Mouse (Mus musculus) right cerebral cortex, postnatal 14 days (tissue): ENCODE measurements at regions not wholly inside any gene's neighbourhood (a gene's known extent, or its start where the extent isn't known, plus 50 kb on each side); places are given as distances from the start of the nearest gene placed in this dataset.

Experiments used
- DNase-seq: peaks from one replicate; pipeline ENCODE4 v3.0.0; 2022

DNA sequence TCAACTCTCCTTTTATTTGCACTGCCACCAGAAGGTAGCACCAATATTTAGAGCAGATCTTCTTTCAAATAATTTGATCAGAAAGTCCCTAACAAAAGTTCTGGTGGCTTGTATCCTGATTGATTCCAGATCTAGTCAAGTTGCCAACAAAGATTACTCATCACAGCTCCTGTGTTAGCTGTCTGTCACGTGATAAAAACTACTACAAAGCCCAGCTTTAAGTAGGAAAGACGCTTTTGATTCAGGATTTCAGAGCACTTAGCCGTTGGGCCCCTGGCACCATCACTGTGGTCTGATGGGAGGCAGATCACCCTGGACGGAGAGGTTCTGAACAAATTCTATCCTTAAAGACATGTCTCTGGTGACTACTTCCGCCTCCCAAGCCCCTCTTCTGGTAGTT lies 241.6 kb upstream of the Il12b start:
- no peak for DNase-seq

DNA sequence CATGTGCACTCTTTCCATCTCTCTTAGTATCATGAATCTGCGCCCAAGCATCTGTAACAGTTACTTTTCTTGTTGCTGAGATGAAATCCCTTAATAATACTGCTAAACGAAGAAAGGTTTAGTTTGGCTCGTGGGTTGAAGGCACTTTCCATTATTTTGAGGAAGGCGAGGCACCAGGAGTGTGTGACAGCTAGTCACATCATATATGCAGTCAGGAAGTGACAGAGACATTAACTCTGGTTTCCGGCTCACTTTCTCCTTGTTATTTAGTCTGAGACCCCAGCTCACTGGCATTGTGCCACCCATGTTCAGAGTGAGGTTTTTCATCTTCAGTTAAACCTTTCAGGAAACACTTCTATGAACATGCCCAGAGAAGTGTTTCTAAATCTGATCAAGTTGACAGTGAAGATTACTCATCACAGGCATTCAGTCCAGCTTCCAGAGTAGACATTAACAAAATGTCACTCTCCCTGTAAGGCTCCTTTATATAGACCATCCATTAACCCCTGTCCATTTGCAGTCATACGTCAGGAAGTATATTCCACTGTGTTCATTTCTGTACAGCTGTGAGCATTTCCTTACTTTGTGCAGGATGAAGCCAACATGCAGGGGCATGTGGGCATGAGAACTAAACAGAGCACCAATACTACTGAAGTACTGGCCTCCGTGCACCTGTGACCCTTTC lies 238.0 kb upstream of the Il12b start:
- DNase-seq: no peak

GRCm38 (mm10) chr11:44163049-44163448 lies 236.8 kb upstream of the Il12b start:
- no peak for DNase-seq

DNA sequence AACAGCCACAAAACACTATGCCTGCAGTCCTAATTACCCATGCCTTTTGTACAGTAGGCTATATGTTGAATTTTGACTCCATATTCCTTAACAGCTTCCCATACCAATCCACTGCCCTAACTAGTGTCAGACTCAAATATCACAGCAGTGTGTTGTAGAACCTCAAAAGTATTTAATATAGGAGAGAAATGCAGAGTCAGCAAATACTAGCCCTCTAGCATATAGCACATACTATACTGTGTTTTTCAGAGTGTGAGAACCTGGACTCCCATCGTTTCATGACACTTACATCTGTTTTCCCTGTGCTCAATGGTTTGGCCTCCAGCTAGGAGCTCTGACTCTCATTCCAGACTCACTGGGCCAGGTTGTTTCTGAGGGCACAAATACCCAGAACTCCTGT lies 236.1 kb upstream of the Il12b start:
- DNase-seq: no peak

DNA sequence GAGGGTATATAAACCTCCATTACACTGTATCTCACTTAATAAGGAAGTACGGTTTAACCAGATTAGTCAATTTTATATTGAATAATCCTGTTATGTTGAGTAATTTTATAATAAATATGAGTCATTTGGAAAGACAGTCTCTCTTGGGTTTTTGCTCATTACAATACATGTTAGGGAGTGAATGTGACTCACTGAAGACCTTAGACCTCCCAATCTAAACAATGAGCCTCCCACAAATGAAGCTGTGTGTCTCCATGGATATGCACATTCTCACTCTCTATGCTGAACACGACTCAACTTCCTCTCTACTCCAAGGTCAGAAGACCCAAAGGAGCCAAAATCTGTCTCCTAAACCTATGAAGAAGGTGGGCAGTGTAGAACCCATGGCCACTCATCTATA lies 235.7 kb upstream of the Il12b start:
- DNase-seq: no peak

- no peak for DNase-seq
Measured at GRCm38 (mm10) chr11:44167724-44168500, 232.0 kb upstream of the Il12b start.

DNA sequence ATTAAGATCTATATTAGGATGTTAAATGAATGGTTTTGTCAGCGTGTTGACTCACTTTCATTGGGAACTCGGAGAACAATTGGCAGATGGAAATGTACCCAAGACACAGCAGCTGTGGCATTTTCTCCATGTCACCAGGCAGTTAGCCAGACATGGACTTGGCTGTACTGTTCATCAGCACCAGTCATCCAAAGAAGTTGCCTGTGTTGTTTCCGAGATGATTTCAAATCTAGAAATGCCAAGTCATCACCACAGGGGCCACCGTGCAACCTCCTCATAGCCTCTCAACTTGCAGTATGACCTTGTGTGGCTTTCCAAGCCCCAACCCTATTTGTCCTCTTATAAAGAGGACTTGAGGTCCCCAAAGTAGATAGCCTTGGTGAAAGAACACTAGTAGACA lies 227.4 kb upstream of the Il12b start:
- no peak for DNase-seq

- DNase-seq: no peak
Measured at GRCm38 (mm10) chr11:44173196-44173595, 226.7 kb upstream of the Il12b start.

DNA sequence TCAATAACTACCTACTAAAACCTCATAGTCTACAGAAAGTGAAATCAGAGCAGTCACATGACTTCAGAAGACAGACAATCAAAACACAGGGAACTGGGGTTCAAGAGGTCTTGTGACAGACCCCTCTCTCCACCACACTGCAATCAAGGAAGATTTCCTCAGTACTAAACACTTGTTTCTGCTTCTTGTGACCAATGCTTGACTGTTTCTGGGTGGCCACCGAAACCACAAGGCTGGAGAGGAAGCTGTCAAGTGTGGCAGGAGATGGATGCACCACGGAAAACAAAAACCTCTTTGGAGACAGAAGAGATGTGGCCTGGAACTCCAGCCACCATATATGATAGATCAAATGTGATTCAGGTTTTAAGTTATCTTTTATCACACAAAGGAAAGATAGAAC lies 225.3 kb upstream of the Il12b start:
- no peak for DNase-seq

GRCm38 (mm10) chr11:44179711-44180110 lies 220.2 kb upstream of the Il12b start:
- no peak for DNase-seq

- no peak for DNase-seq
Measured at GRCm38 (mm10) chr11:44183823-44184222, 216.0 kb upstream of the Il12b start.

- DNase-seq: peak; percentile 15
Measured at GRCm38 (mm10) chr11:44185218-44185890, 214.5 kb upstream of the Il12b start.

DNA sequence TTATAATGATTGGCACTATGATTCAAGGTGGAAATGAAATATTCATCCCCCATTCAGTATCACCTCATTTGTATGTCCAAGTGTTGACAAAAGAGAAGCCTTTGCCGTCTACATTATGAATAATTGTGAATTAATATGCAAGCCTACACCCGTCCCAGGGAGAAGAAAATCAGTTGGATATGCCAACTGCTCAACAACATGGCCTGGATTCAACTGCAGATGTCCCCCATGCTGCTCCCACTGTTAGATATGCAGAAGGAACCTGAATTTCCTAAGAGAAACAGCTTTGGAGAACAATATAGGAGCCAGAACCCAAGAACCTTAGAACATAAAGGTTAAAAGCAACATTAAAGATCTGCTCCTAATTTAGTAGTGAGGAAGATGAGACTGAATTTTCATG lies 211.7 kb upstream of the Il12b start:
- DNase-seq: no peak

- DNase-seq: no peak
Measured at GRCm38 (mm10) chr11:44193806-44194205, 206.1 kb upstream of the Il12b start.

GRCm38 (mm10) chr11:44202716-44203115 lies 197.1 kb upstream of the Il12b start:
- DNase-seq: no peak

DNA sequence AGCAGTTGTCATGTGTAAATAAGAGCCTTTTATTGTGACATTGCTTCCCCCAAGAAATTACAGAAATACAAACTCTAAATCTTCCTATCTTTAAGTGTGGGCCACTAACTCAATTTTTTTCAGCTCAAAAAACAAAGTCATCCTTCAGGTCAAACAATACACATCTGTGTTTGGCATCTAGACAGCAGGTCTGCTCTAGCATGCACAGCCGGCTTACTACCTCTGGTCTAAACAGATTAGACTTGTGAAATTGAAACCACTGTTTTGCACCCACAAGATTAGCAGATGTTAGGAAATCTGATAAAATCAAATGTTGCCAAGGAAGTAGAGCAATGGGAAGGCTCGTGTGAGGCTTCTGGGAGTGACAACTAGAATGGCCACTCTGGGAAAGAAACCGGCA lies 195.5 kb upstream of the Il12b start:
- DNase-seq: no peak

- no peak for DNase-seq
Measured at GRCm38 (mm10) chr11:44206866-44207265, 193.0 kb upstream of the Il12b start.

DNA sequence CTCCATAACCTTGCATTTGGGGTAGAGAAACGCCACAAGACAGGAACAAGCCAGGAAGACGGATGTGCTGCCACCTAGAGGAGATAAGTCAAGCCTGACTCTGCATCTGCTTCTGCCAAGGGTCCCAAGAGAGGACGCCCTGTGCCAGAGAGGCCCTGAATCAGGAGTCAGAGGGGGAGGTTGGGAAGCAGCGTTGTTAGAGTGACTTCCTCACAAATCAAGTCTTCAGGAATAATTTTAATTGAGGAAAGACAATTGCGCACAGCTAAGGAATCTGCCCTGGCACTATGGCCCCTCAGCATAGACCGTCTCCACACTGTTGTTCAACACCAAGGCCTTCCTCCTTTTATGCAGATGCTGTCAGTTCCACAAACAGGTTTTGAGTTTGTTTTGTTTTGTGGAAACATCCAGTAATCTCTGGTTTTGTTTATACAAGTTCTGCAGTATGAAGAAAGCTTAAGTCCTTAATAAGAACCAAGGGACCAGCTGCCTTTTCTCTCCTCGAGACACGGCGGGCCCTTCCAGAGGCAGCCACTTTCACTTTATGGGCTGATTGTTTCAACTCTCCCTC lies 187.9 kb upstream of the Il12b start:
- DNase-seq: peak; percentile 14

DNA sequence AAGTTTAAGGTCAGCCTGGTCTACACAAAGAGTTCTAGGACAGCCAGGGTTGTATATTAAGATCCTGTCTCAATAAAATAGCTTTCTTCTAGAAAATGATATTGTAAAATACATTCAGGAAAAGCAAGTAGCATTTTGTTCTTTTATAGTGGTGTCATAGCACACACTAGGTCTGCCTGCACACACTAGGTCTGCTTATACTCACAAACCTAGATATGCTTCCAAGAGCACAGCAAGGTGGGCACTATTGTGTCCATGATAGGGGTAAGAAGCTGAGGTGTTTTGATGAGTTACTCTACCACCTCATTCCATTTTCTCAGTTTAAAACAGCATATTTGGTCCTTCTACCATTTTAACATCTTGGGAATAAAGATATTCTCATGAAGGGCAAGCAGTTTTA lies 185.8 kb upstream of the Il12b start:
- DNase-seq: no peak

GRCm38 (mm10) chr11:44216346-44216745 lies 183.5 kb upstream of the Il12b start:
- no peak for DNase-seq

DNA sequence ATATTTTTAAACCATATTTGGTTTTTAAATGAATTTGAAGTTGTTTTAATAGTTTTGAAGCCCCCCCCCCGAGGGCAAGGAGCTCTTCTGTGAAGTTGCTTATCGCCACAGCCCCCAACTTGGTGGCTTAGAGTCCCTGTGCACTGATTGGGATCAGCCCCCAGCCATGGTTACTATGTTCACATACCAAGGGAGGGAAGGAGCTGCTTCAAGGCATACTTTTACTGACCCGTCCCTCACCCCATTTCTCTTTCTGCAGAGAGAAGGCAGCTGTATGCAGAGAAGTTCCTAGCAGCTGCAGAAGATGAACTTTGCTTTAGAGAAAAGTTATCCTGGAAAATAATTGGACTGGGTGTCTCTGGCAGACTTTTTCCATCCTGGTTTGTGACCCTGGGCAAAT lies 179.9 kb upstream of the Il12b start:
- no peak for DNase-seq

- peak; percentile 27 for DNase-seq
Measured at GRCm38 (mm10) chr11:44229996-44230395, 169.9 kb upstream of the Il12b start.

DNA sequence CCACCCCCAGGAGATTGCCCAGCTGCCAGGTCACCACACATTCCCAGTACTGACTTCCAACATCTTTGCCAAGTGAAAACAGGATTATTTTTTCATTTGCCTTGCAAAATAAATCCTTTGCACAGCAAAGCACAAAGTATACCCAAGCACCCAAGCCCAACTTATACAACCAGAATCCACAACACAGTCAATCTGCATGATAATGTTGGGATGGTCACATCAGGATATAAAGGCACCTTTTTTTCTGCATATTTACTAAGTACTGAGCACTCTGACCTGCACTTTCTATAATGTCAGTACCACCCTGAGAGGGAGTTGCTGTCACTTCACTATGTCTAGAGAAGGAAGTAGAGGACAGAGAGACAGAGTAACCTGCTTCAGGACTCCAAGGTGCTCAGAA lies 164.4 kb upstream of the Il12b start:
- no peak for DNase-seq

DNA sequence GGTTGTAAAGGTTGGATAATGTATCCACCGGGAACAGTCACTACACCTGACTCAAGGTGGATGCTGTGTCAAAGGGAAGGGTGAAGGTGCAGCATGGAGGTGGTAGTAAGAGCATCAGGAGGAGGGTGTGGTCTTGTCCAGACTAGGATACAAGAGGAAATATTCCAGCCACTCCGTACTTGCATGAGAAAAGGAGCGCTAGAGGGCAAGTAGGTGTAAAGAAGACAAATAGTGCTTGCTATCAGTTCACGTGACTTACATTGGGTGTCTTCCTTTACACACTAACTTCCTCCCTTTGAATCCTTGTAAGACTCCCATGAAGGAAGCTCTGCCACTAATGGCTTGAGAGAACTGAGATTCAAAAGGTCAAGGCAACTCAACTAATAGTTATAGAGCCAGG lies 161.8 kb upstream of the Il12b start:
- DNase-seq: no peak
